Mouse (Mus musculus) lung, adult 2 months (tissue): ENCODE results near the gene Cebpb.

Source experiments
- CTCF ChIP-seq: fragments of 200-500 bp; IDR thresholded peaks from 2 replicates; pipeline ENCODE4 v1.5.1; 2011; ENCODE audit warnings: mild to moderate bottlenecking, low read length, control low read depth; ENCODE audit not compliant: insufficient read depth
- POLR2A ChIP-seq: fragments of 200-500 bp; IDR thresholded peaks from 2 replicates; pipeline ENCODE4 v1.6.1; 2011; ENCODE audit warnings: low read depth, mild to moderate bottlenecking, control low read depth, low read length, borderline replicate concordance; ENCODE audit errors: extremely low read depth

DNA sequence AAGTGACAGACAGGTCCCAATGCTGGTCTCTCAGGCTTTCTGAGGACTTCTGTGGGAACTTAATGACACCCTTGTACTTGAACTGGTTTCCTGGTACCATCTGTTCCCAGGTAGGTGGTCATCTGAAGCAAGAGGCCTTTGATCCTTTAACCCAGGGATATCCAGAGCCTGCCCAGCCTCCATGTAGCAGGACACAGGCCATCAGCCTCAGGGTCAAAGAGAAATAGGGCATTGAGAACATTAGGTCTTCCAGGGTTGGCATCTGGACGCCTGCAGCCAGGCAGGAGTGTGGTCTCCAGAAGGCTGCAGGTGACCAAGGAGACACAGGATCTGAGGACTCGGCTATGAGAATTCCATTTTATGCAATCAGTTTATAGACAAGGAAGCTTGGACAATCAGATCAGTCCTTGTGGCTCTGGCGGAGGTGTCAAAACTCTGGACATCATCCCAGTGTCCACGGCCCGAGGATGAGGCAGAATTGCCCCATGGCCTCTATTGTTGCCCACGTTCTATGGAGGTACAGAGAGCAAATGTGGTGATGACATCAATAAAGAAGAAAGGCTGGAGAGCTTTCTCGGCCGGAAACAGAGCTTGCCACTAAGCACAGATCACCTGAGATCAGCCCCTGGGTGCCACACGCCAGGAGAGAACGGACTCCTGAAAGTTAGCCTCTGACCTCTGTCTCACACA lies 33.7 kb upstream of the Cebpb start:
- TF ChIP-seq POLR2A, result no peak
- no peak for TF ChIP-seq CTCF
